Mouse (Mus musculus) ES-Bruce4 (cell line): ENCODE measurements around the gene Arhgap15.

ENCODE experiments used
- CTCF ChIP-seq: IDR thresholded peaks from one replicate; pipeline ENCODE4 v1.8.1; 2011; ENCODE audit warnings: low read depth, low read length
- EP300 ChIP-seq: IDR thresholded peaks from 2 replicates; pipeline ENCODE4 v1.6.1; 2011; ENCODE audit warnings: low read depth, low read length; ENCODE audit not compliant: insufficient read depth

- peak; percentile 42 for TF ChIP-seq CTCF
- no peak for TF ChIP-seq EP300
Observed at GRCm38 (mm10) chr2:43787141-43787540, 38.5 kb downstream of the Arhgap15 start.
